Mouse (Mus musculus): ENCODE data around the gene Flnc. TPM values are rescaled to one million over a fixed set of nuclear protein-coding genes. Genes with fewer than 3 reads are reported as not detected.

Flnc gene
- polyA plus RNA-seq, 1 experiment from 2014 or later, result 3.2 TPM

Small RNA genes lying within 50 kb of the gene (microRNA-seq; reads per million reads assigned to microRNA genes)
- gene Gm26220 (ENCODE audit: borderline number of aligned reads) (not detected), gene Gm44354 (ENCODE audit: borderline number of aligned reads) (not detected)

Other genes starting within 250 kb of the Flnc start
- gene Impdh1, start 216.9 kb upstream of the Flnc start, polyA plus RNA-seq (2014; fragmentation: Nextera tagmentation; extraction: Ambion mirVana), result 28.1 and 31.7 TPM in 2 replicates
- 35.0 and 41.6 TPM in 2 replicates for gene Hilpda, start 160.8 kb upstream of the Flnc start, polyA plus RNA-seq (2014; fragmentation: Nextera tagmentation; extraction: Ambion mirVana)
- 0.57 and 0.79 TPM in 2 replicates for gene Fam71f2, start 153.7 kb upstream of the Flnc start, polyA plus RNA-seq (2014; fragmentation: Nextera tagmentation; extraction: Ambion mirVana)
- gene Fam71f1, start 114.1 kb upstream of the Flnc start, polyA plus RNA-seq (2014; fragmentation: Nextera tagmentation; extraction: Ambion mirVana), result not detected in 2 replicates
- 323 and 328 TPM in 2 replicates for gene Calu, start 85.2 kb upstream of the Flnc start, polyA plus RNA-seq (2014; fragmentation: Nextera tagmentation; extraction: Ambion mirVana)
- 0.27 and 0.28 TPM in 2 replicates for gene Opn1sw, start 44.8 kb upstream of the Flnc start, polyA plus RNA-seq (2014; fragmentation: Nextera tagmentation; extraction: Ambion mirVana)
- 17.3 and 22.8 TPM in 2 replicates for gene Ccdc136, start 36.9 kb upstream of the Flnc start, polyA plus RNA-seq (2014; fragmentation: Nextera tagmentation; extraction: Ambion mirVana)
- 196 and 207 TPM in 2 replicates for gene Atp6v1f, start 34.5 kb downstream of the Flnc start, polyA plus RNA-seq (2014; fragmentation: Nextera tagmentation; extraction: Ambion mirVana)
- not detected in 2 replicates for gene Atp6v1fnb, start 38.2 kb downstream of the Flnc start, polyA plus RNA-seq (2014; fragmentation: Nextera tagmentation; extraction: Ambion mirVana)
- 10.0 and 14.6 TPM in 2 replicates for gene Kcp, start 74.7 kb downstream of the Flnc start, polyA plus RNA-seq (2014; fragmentation: Nextera tagmentation; extraction: Ambion mirVana)
- 1.5 and 1.6 TPM in 2 replicates for gene Irf5, start 93.4 kb downstream of the Flnc start, polyA plus RNA-seq (2014; fragmentation: Nextera tagmentation; extraction: Ambion mirVana)
- gene Tnpo3, start 176.6 kb downstream of the Flnc start, polyA plus RNA-seq (2014; fragmentation: Nextera tagmentation; extraction: Ambion mirVana), result 117 and 125 TPM in 2 replicates